Mouse (Mus musculus): ENCODE data around the gene Arsb. TPM values are rescaled to one million over a fixed set of nuclear protein-coding genes. Genes with fewer than 3 reads are reported as not detected.
"Not testable (repeated sequence)": the region's sequence is repeated elsewhere in the genome, so short reads cannot be mapped to it uniquely, and the experiment has no call there.

Arsb gene
- total and polyA plus RNA-seq, 3 experiments = 37.4 to 57.5 (median 46.8) TPM

GRCm38 (mm10) chr13:93787647-93788046 lies 16.2 kb downstream of the Arsb start:
- DNase-seq = no peak

- DNase-seq = peak; percentile 29
Observed at GRCm38 (mm10) chr13:93792945-93793642, 21.7 kb downstream of the Arsb start.

- no peak for DNase-seq
Observed at GRCm38 (mm10) chr13:93793643-93794182, 22.3 kb downstream of the Arsb start.

GRCm38 (mm10) chr13:93797011-93797600 lies 25.7 kb downstream of the Arsb start:
- no peak for DNase-seq

- DNase-seq = not testable (repeated sequence)
Observed at GRCm38 (mm10) chr13:93810311-93810710, 38.9 kb downstream of the Arsb start.

- no peak for DNase-seq
Observed at GRCm38 (mm10) chr13:93814081-93814480, 42.7 kb downstream of the Arsb start.

- DNase-seq = no peak
Observed at GRCm38 (mm10) chr13:93814676-93815075, 43.2 kb downstream of the Arsb start.

GRCm38 (mm10) chr13:93815128-93815527 lies 43.7 kb downstream of the Arsb start:
- no peak for DNase-seq

- no peak for DNase-seq
Observed at GRCm38 (mm10) chr13:93816127-93816526, 44.7 kb downstream of the Arsb start.

GRCm38 (mm10) chr13:93816688-93817331 lies 45.4 kb downstream of the Arsb start:
- DNase-seq = no peak

GRCm38 (mm10) chr13:93820173-93820572 lies 48.7 kb downstream of the Arsb start:
- no peak for DNase-seq

GRCm38 (mm10) chr13:93822001-93822400 lies 50.6 kb downstream of the Arsb start:
- DNase-seq = peak; percentile 80

- DNase-seq = no peak
Observed at GRCm38 (mm10) chr13:93825792-93826558, 54.5 kb downstream of the Arsb start.

- DNase-seq = no peak
Observed at GRCm38 (mm10) chr13:93827745-93828144, 56.3 kb downstream of the Arsb start.

GRCm38 (mm10) chr13:93829565-93830293 lies 58.3 kb downstream of the Arsb start:
- no peak for DNase-seq

- DNase-seq = no peak
Observed at GRCm38 (mm10) chr13:93830294-93830645, 58.8 kb downstream of the Arsb start.

GRCm38 (mm10) chr13:93837481-93838225 lies 66.2 kb downstream of the Arsb start:
- no peak for DNase-seq

GRCm38 (mm10) chr13:93838431-93839136 lies 67.2 kb downstream of the Arsb start:
- DNase-seq = no peak

GRCm38 (mm10) chr13:93839137-93839630 lies 67.8 kb downstream of the Arsb start:
- DNase-seq = peak; percentile 7

GRCm38 (mm10) chr13:93839721-93840120 lies 68.3 kb downstream of the Arsb start:
- DNase-seq = peak; percentile 6

Measured in adrenal gland, adult 2 months (tissue).